Mouse (Mus musculus): ENCODE results near the gene Cadps. TPM values are rescaled to one million over a fixed set of nuclear protein-coding genes. Genes with fewer than 3 reads are reported as not detected.
"Not testable (repeated sequence)": the region's sequence is repeated elsewhere in the genome, so short reads cannot be mapped to it uniquely, and the experiment has no call there.

The Cadps gene
- polyA plus RNA-seq, 1 experiment from 2014 or later, result not detected

DNA sequence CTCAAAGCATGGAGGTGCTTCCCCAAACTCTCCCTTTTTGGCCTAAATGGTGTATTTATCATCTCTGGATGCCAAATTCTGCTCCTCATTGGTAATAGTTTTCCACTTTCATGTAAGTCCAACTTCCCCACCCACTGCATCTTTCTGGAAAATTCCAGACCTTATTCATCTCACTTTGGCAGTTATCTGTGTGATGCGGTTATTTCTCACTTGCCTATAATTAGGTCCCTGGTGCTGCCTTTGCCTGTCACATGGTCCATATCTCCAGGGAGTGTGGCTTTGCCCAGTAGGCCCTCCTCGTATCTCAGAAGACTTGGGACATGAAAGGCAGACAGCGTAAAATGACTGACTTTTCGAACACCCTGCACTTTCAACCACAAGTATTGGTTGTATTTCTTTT is 248.5 kb downstream of the Cadps start:
- no peak overlapping the region for H3K9ac ChIP-seq (replicated peaks)
- no peaks in the 10 kb centered on the region for H3K9me3 ChIP-seq (ENCODE audit: low read length)
- H3K4me3 ChIP-seq (ENCODE audit: low read depth, low read length), result no peak overlapping the region
- no peak for DNase-seq
- no peak for ATAC-seq
- no peak overlapping the region for H3K27ac ChIP-seq (ENCODE audit: low read depth)
- H3K4me1 ChIP-seq (ENCODE audit: insufficient read depth), result no peaks in the 10 kb centered on the region
- H3K36me3 ChIP-seq (replicated peaks; ENCODE audit: insufficient read depth, low read length), result no peaks in the 10 kb centered on the region
- TF ChIP-seq CTCF (IDR thresholded peaks at IDR 0.05; ENCODE audit: low read depth) (no peak), EP300 (IDR thresholded peaks at IDR 0.05; ENCODE audit: low read depth) (no peak)
- no peak overlapping the region for H3K4me2 ChIP-seq (ENCODE audit: low read depth, low read length)
- no peaks in the 10 kb centered on the region for H3K27me3 ChIP-seq (ENCODE audit: insufficient read depth, low read length)
- 75% methylated on average over 4 of the region's 4 CpGs for WGBS (ENCODE audit: insufficient replicate concordance)

GRCm38 (mm10) chr14:12561730-12562129 is 261.1 kb downstream of the Cadps start:
- not testable (repeated sequence) for ATAC-seq; H3K4me2 ChIP-seq (ENCODE audit: low read depth, low read length); H3K36me3 ChIP-seq (replicated peaks; ENCODE audit: insufficient read depth, low read length); H3K9me3 ChIP-seq (ENCODE audit: low read length); H3K27ac ChIP-seq (ENCODE audit: low read depth); H3K4me1 ChIP-seq (ENCODE audit: insufficient read depth); H3K4me3 ChIP-seq (ENCODE audit: low read depth, low read length); H3K9ac ChIP-seq (replicated peaks); H3K27me3 ChIP-seq (ENCODE audit: insufficient read depth, low read length); DNase-seq

DNA sequence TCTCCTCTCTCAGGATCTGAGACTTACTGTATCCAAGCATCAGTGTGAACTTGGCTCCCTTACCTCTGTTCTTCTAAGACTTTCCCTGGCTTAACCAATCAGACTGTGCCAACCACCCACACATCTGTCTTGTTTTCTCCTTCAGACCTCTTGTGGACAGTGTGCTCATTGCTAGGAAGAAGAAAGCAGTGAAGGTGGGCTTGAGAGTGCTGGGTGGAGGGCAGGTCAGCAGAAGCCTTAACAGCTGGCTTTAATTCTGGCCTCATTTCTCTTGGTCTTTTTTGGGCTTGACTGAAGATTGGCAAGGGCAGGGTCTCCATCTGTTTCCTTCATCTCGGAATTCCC is 262.7 kb downstream of the Cadps start:
- no peak for TF ChIP-seq CTCF (IDR thresholded peaks at IDR 0.05; ENCODE audit: low read depth)
- TF ChIP-seq EP300 (IDR thresholded peaks at IDR 0.05; ENCODE audit: low read depth), result no peak
- Histone ChIP-seq H3K27ac (ENCODE audit: low read depth) (no peak overlapping the region), H3K27me3 (ENCODE audit: insufficient read depth, low read length) (no peaks in the 10 kb centered on the region), H3K4me2 (ENCODE audit: low read depth, low read length) (no peak overlapping the region), H3K9ac (replicated peaks) (no peak overlapping the region), H3K36me3 (replicated peaks; ENCODE audit: insufficient read depth, low read length) (no peaks in the 10 kb centered on the region), H3K9me3 (ENCODE audit: low read length) (no peaks in the 10 kb centered on the region), H3K4me1 (ENCODE audit: insufficient read depth) (no peaks in the 10 kb centered on the region), H3K4me3 (ENCODE audit: low read depth, low read length) (no peak overlapping the region)
- no peak for DNase-seq
- WGBS (ENCODE audit: insufficient replicate concordance), result 47% methylated on average over 1 of the region's 1 CpGs
- ATAC-seq, result no peak

DNA sequence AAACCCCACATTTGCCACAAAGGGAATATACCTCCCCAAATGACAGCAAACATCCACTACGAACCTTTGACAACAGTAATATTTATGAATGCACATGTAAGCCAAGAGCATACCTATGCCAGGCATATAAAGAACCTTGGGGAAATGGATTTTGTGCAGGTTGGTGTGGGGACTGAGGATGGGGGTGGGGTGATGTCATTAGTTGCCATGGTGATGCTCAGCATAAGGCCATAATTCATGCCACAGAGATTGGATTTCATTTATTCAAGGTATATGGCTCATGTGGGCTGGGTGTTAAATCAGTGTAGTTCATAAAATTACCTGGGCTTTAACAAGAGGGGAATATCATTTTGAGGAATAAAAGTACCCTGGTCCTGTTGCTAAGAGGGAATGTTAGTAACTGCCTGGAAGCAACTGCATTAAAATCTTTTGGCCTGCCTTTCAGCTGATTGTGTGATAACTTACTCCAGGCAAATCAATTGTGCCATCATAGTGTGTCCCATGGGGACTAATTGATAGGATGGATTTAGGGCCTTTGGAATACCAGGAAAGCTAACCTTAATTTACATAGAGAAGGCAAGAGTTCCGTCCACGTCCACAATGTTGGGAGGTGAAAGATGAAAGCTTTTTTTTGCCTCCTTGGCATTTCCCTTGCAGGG is 263.2 kb downstream of the Cadps start:
- Histone ChIP-seq H3K4me1 (ENCODE audit: insufficient read depth) (no peaks in the 10 kb centered on the region), H3K9me3 (ENCODE audit: low read length) (no peaks in the 10 kb centered on the region), H3K9ac (replicated peaks) (no peak overlapping the region), H3K27ac (ENCODE audit: low read depth) (no peak overlapping the region), H3K36me3 (replicated peaks; ENCODE audit: insufficient read depth, low read length) (no peaks in the 10 kb centered on the region), H3K27me3 (ENCODE audit: insufficient read depth, low read length) (no peaks in the 10 kb centered on the region), H3K4me2 (ENCODE audit: low read depth, low read length) (no peak overlapping the region), H3K4me3 (ENCODE audit: low read depth, low read length) (no peak overlapping the region)
- no peak for TF ChIP-seq EP300 (IDR thresholded peaks at IDR 0.05; ENCODE audit: low read depth)
- TF ChIP-seq CTCF (IDR thresholded peaks at IDR 0.05; ENCODE audit: low read depth), result no peak
- WGBS (ENCODE audit: insufficient replicate concordance), result 77% methylated on average over 3 of the region's 3 CpGs
- ATAC-seq (no peak), DNase-seq (no peak)

GRCm38 (mm10) chr14:12558920-12559573 is 263.8 kb downstream of the Cadps start:
- Histone ChIP-seq H3K4me3 (ENCODE audit: low read depth, low read length) (no peak overlapping the region), H3K9me3 (ENCODE audit: low read length) (no peaks in the 10 kb centered on the region), H3K27ac (ENCODE audit: low read depth) (no peak overlapping the region), H3K4me1 (ENCODE audit: insufficient read depth) (no peaks in the 10 kb centered on the region), H3K27me3 (ENCODE audit: insufficient read depth, low read length) (no peaks in the 10 kb centered on the region), H3K36me3 (replicated peaks; ENCODE audit: insufficient read depth, low read length) (no peaks in the 10 kb centered on the region), H3K4me2 (ENCODE audit: low read depth, low read length) (no peak overlapping the region), H3K9ac (replicated peaks) (no peak overlapping the region)
- DNase-seq (no peak), ATAC-seq (no peak)
- TF ChIP-seq EP300 (IDR thresholded peaks at IDR 0.05; ENCODE audit: low read depth) (no peak), CTCF (IDR thresholded peaks at IDR 0.05; ENCODE audit: low read depth) (no peak)
- WGBS (ENCODE audit: insufficient replicate concordance), result 67% methylated on average over 7 of the region's 7 CpGs

DNA sequence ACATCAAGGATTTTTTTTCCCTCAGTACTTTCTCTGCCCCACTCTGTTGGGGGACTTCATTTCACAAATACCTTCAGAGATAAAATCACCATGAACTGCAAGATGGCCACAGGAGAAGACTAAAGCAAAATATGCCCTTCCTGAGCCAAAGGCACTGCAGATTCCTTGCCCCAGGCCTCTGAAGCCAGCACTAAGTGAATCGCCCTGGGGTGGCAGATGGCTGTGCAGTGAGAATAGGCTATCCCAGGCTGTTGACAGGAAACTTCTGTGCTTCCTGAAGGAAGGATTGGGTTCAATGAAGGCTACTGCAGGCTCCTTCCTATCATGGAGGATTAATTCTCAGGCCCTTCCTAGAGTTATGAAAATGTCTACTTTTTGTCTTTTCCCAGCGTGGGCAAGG is 268.4 kb downstream of the Cadps start:
- TF ChIP-seq EP300 (IDR thresholded peaks at IDR 0.05; ENCODE audit: low read depth) (no peak), CTCF (IDR thresholded peaks at IDR 0.05; ENCODE audit: low read depth) (no peak)
- DNase-seq (no peak), ATAC-seq (no peak)
- Histone ChIP-seq H3K9ac (replicated peaks) (no peak overlapping the region), H3K4me1 (ENCODE audit: insufficient read depth) (no peaks in the 10 kb centered on the region), H3K27me3 (ENCODE audit: insufficient read depth, low read length) (no peaks in the 10 kb centered on the region), H3K4me2 (ENCODE audit: low read depth, low read length) (no peak overlapping the region), H3K36me3 (replicated peaks; ENCODE audit: insufficient read depth, low read length) (no peaks in the 10 kb centered on the region), H3K4me3 (ENCODE audit: low read depth, low read length) (no peak overlapping the region), H3K27ac (ENCODE audit: low read depth) (no peak overlapping the region), H3K9me3 (ENCODE audit: low read length) (no peaks in the 10 kb centered on the region)
- WGBS (ENCODE audit: insufficient replicate concordance), result 48% methylated on average over 2 of the region's 2 CpGs

All from liver, postnatal 0 days (tissue).